Mouse (Mus musculus) left cerebral cortex, adult 2 months (tissue): ENCODE data around the gene Pds5a. TPM values are rescaled to one million over a fixed set of nuclear protein-coding genes. Genes with fewer than 3 reads are reported as not detected.

Experiments
- DNase-seq, 2 experiments: peaks; one replicate each; pipeline ENCODE4 v3.0.0; 2021 to 2022; ENCODE audit warnings: low spot score in 2 of 2, mixed read lengths in 1 of 2; ENCODE audit errors: extremely low spot score in 1 of 2
- H3K27ac ChIP-seq: fragments of 200-600 bp; 2 replicates; pipeline ENCODE4 v1.8.1; 2022
- H3K4me3 ChIP-seq: fragments of 200-600 bp; 2 replicates; pipeline ENCODE4 v1.8.1; 2022
- CTCF ChIP-seq: fragments of 200-600 bp; IDR thresholded peaks from 2 replicates; pipeline ENCODE4 v1.8.1; 2022; ENCODE audit warnings: antibody characterized with exemption, mild to moderate bottlenecking, moderate library complexity
- intact Hi-C: fragments of 180-260 bp; cut with DNase I; formaldehyde crosslinking; loops from one replicate; pipeline ENCODE4 v1.15.1; 2025
- total RNA-seq, 2 experiments: library from RNA; stranded (reverse); gene quantifications; 2 replicates each; pipeline ENCODE4 v1.2.3; 2021

Pds5a gene
- total RNA-seq, 2 experiments from 2014 or later: 77.8 to 79.1 TPM

GRCm38 (mm10) chr5:65609769-65610168 lies 88.3 kb downstream of the Pds5a start:
- TF ChIP-seq CTCF: no peak
- intact Hi-C loops: no loop called here
- H3K4me3 ChIP-seq: no peak overlapping the region
- no peak overlapping the region for H3K27ac ChIP-seq
- no peak for DNase-seq

GRCm38 (mm10) chr5:65606820-65607219 lies 91.3 kb downstream of the Pds5a start:
- intact Hi-C loops: no loop called here
- TF ChIP-seq CTCF: no peak
- DNase-seq: no peak
- Histone ChIP-seq H3K27ac (no peak overlapping the region), H3K4me3 (no peak overlapping the region)

- no peak overlapping the region for H3K4me3 ChIP-seq
- TF ChIP-seq CTCF: no peak
- intact Hi-C loops: no loop called here
- no peak for DNase-seq
- H3K27ac ChIP-seq: no peak overlapping the region
Measured at GRCm38 (mm10) chr5:65599681-65600080, 98.4 kb downstream of the Pds5a start.

- Histone ChIP-seq H3K4me3 (no peak overlapping the region), H3K27ac (no peak overlapping the region)
- no peak for DNase-seq
- intact Hi-C loops: no loop called here
- TF ChIP-seq CTCF: no peak
Measured at GRCm38 (mm10) chr5:65592421-65592820, 105.7 kb downstream of the Pds5a start.

- no peak for DNase-seq
- H3K4me3 ChIP-seq: no peak overlapping the region
- intact Hi-C loops: no loop called here
- H3K27ac ChIP-seq: no peak overlapping the region
- TF ChIP-seq CTCF: no peak
Measured at GRCm38 (mm10) chr5:65590199-65590598, 107.9 kb downstream of the Pds5a start.

GRCm38 (mm10) chr5:65586291-65586690 lies 111.8 kb downstream of the Pds5a start:
- no peak overlapping the region for H3K4me3 ChIP-seq
- TF ChIP-seq CTCF: no peak

GRCm38 (mm10) chr5:65578545-65578944 lies 119.5 kb downstream of the Pds5a start:
- no peak for DNase-seq
- H3K27ac ChIP-seq: no peak overlapping the region

More at GRCm38 (mm10) chr5:65586291-65586690, 111.8 kb downstream of the Pds5a start:
- H3K27ac ChIP-seq: no peak overlapping the region
- no peak for DNase-seq
- intact Hi-C loops: no loop called here

GRCm38 (mm10) chr5:65575896-65576295 lies 122.2 kb downstream of the Pds5a start:
- Histone ChIP-seq H3K4me3 (no peak overlapping the region), H3K27ac (no peak overlapping the region)
- DNase-seq: no peak
- intact Hi-C loops: no loop called here
- TF ChIP-seq CTCF: no peak

More at GRCm38 (mm10) chr5:65578545-65578944, 119.5 kb downstream of the Pds5a start:
- H3K4me3 ChIP-seq: no peak overlapping the region
- intact Hi-C loops: no loop called here
- TF ChIP-seq CTCF: no peak

GRCm38 (mm10) chr5:65574876-65575275 lies 123.2 kb downstream of the Pds5a start:
- Histone ChIP-seq H3K4me3 (no peak overlapping the region), H3K27ac (no peak overlapping the region)
- TF ChIP-seq CTCF: no peak
- intact Hi-C loops: no loop called here
- no peak for DNase-seq

- intact Hi-C loops: no loop called here
- H3K4me3 ChIP-seq: no peak overlapping the region
- no peak for TF ChIP-seq CTCF
- no peak for DNase-seq
- H3K27ac ChIP-seq: no peak overlapping the region
Measured at GRCm38 (mm10) chr5:65565486-65565885, 132.6 kb downstream of the Pds5a start.

- Histone ChIP-seq H3K4me3 (no peak overlapping the region), H3K27ac (no peak overlapping the region)
- DNase-seq: no peak
- no peak for TF ChIP-seq CTCF
- intact Hi-C loops: no loop called here
Measured at GRCm38 (mm10) chr5:65561125-65561893, 136.8 kb downstream of the Pds5a start.

GRCm38 (mm10) chr5:65557109-65557508 lies 141.0 kb downstream of the Pds5a start:
- no peak for TF ChIP-seq CTCF
- DNase-seq: no peak
- no peak overlapping the region for H3K27ac ChIP-seq
- no peak overlapping the region for H3K4me3 ChIP-seq
- intact Hi-C loops: no loop called here

Other genes with a start within 250 kb of the Pds5a start
- not detected for gene Gm43552, start 205.4 kb downstream of the Pds5a start, total RNA-seq
- 100 to 1,000 TPM; 156 to 163 TPM for gene Smim14, start 161.1 kb downstream of the Pds5a start, total RNA-seq
- gene Ube2k, start 161.0 kb downstream of the Pds5a start, total RNA-seq: 100 to 1,000 TPM; 117 to 124 TPM
- 1 to 10 TPM; 6.4 to 7.7 TPM for gene N4bp2, start 65.2 kb upstream of the Pds5a start, total RNA-seq
- gene Rhoh, start 162.9 kb upstream of the Pds5a start, total RNA-seq: under 1 TPM; 0.63 to 0.84 TPM
- not detected for gene Chrna9, start 236.6 kb upstream of the Pds5a start, total RNA-seq